Mouse (Mus musculus) heart, embryonic 15.5 days (tissue): ENCODE data around the gene Odf3. TPM values are rescaled to one million over a fixed set of nuclear protein-coding genes. Genes with fewer than 3 reads are reported as not detected.
A peak's percentile ranks its signal among the peaks of the same experiment; 100 is the strongest.

Source experiments
- ATAC-seq: fragments of 200-750 bp; cut with Nextera tagmentation; replicated peaks from 2 replicates; pipeline ENCODE4 v1.8.0; 2017; ENCODE audit warnings: low read depth, moderate TSS enrichment; ENCODE audit not compliant: insufficient number of reproducible peaks, insufficient read depth, low FRiP score
- H3K27ac ChIP-seq: fragments of 300-500 bp; sonication (generic); 2 replicates; pipeline ENCODE4 v1.5.1; 2015; ENCODE audit warnings: mild to moderate bottlenecking, inconsistent platforms
- H3K27me3 ChIP-seq: fragments of 300-500 bp; sonication (generic); 2 replicates; pipeline ENCODE4 v1.6.1; 2015; ENCODE audit warnings: inconsistent platforms
- H3K36me3 ChIP-seq: fragments of 300-500 bp; sonication (generic); 2 replicates; pipeline ENCODE4 v1.6.1; 2015; ENCODE audit warnings: mild to moderate bottlenecking, inconsistent platforms
- H3K4me1 ChIP-seq: fragments of 300-500 bp; sonication (generic); replicated peaks from 2 replicates; pipeline ENCODE4 v1.6.1; 2015; ENCODE audit warnings: inconsistent platforms
- H3K4me2 ChIP-seq: fragments of 300-500 bp; sonication (generic); 2 replicates; pipeline ENCODE4 v1.6.1; 2015; ENCODE audit warnings: inconsistent platforms, mild to moderate bottlenecking, moderate library complexity
- H3K4me3 ChIP-seq: fragments of 300-500 bp; sonication (generic); 2 replicates; pipeline ENCODE4 v1.5.1; 2015; ENCODE audit warnings: mild to moderate bottlenecking, inconsistent platforms
- H3K9ac ChIP-seq: fragments of 300-500 bp; sonication (generic); 2 replicates; pipeline ENCODE4 v1.6.1; 2015; ENCODE audit warnings: mild to moderate bottlenecking, inconsistent platforms
- H3K9me3 ChIP-seq: fragments of 300-500 bp; sonication (generic); replicated peaks from 2 replicates; pipeline ENCODE4 v1.6.1; 2016; ENCODE audit warnings: inconsistent platforms
- WGBS: fragments of 180-500 bp; shearing (Covaris S2); methylation state at CpG from one replicate; pipeline ENCODE4 v1.1.7; 2015; ENCODE audit warnings: mixed read lengths; 5-methylcytosine and 5-hydroxymethylcytosine counted together
- polyA plus RNA-seq: library from polyadenylated mRNA; unstranded; fragments of >200 nt; fragmentation: Nextera tagmentation; extraction: Ambion mirVana; gene quantifications from 2 replicates; pipeline ENCODE4 v1.2.1, GENCODE M21; 2015

Gene Odf3
- not detected in 2 replicates for polyA plus RNA-seq

GRCm38 (mm10) chr7:140847755-140848580, at the start of gene Odf3:
Odf3 (plus strand) TSS chr7:140847805.
- Histone ChIP-seq H3K27ac (0 out of 2 replicates have a peak within 1 kb of the TSS, but pooled peaks have one; percentile 12), H3K4me2 (no peak within 1 kb of the TSS), H3K36me3 (peaks cover 16% of the 10 kb centered on the region), H3K27me3 (peaks cover 17% of the 10 kb centered on the region), H3K9ac (no peak within 1 kb of the TSS), H3K4me3 (no peak within 1 kb of the TSS), H3K4me1 (peaks cover 12% of the 10 kb centered on the region), H3K9me3 (no peaks in the 10 kb centered on the region)
- 52% methylated on average over 11 of the region's 11 CpGs for WGBS
- ATAC-seq: no peak

GRCm38 (mm10) chr7:140798212-140798611, 49.4 kb upstream of the Odf3 start:
- no peak for ATAC-seq
- H3K4me3 ChIP-seq: no peak overlapping the region

GRCm38 (mm10) chr7:140802629-140803028, 45.0 kb upstream of the Odf3 start:
- Histone ChIP-seq H3K9me3 (no peaks in the 10 kb centered on the region), H3K4me1 (no peaks in the 10 kb centered on the region)

More at GRCm38 (mm10) chr7:140798212-140798611, 49.4 kb upstream of the Odf3 start:
- Histone ChIP-seq H3K36me3 (no peaks in the 10 kb centered on the region), H3K27me3 (no peaks in the 10 kb centered on the region), H3K4me2 (no peak overlapping the region), H3K27ac (no peak overlapping the region), H3K4me1 (no peaks in the 10 kb centered on the region), H3K9ac (no peak overlapping the region), H3K9me3 (no peaks in the 10 kb centered on the region)
- WGBS: 58% methylated on average over 2 of the region's 2 CpGs

GRCm38 (mm10) chr7:140805704-140806103, 41.9 kb upstream of the Odf3 start:
- ATAC-seq: no peak
- H3K9ac ChIP-seq: no peak overlapping the region
- H3K9me3 ChIP-seq: no peaks in the 10 kb centered on the region
- no peaks in the 10 kb centered on the region for H3K36me3 ChIP-seq
- H3K4me2 ChIP-seq: no peak overlapping the region
- no peak overlapping the region for H3K27ac ChIP-seq
- WGBS: 31% methylated on average over 1 of the region's 1 CpGs
- H3K4me3 ChIP-seq: no peak overlapping the region
- H3K4me1 ChIP-seq: no peaks in the 10 kb centered on the region
- H3K27me3 ChIP-seq: no peaks in the 10 kb centered on the region

More at GRCm38 (mm10) chr7:140802629-140803028, 45.0 kb upstream of the Odf3 start:
- H3K27me3 ChIP-seq: no peaks in the 10 kb centered on the region
- no peaks in the 10 kb centered on the region for H3K36me3 ChIP-seq
- no peak overlapping the region for H3K27ac ChIP-seq
- H3K4me2 ChIP-seq: no peak overlapping the region
- no peak overlapping the region for H3K4me3 ChIP-seq
- no peak overlapping the region for H3K9ac ChIP-seq
- no peak for ATAC-seq
- 61% methylated on average over 6 of the region's 6 CpGs for WGBS

GRCm38 (mm10) chr7:140810496-140810895, 37.1 kb upstream of the Odf3 start:
- H3K9ac ChIP-seq: no peak overlapping the region
- H3K27me3 ChIP-seq: no peaks in the 10 kb centered on the region
- 86% methylated on average over 6 of the region's 6 CpGs for WGBS
- ATAC-seq: no peak
- H3K4me3 ChIP-seq: no peak overlapping the region
- no peaks in the 10 kb centered on the region for H3K9me3 ChIP-seq
- H3K27ac ChIP-seq: no peak overlapping the region
- no peaks in the 10 kb centered on the region for H3K4me1 ChIP-seq
- no peak overlapping the region for H3K4me2 ChIP-seq
- no peaks in the 10 kb centered on the region for H3K36me3 ChIP-seq

- ATAC-seq: no peak
- Histone ChIP-seq H3K9me3 (no peaks in the 10 kb centered on the region), H3K4me3 (no peak overlapping the region), H3K36me3 (no peaks in the 10 kb centered on the region), H3K4me2 (no peak overlapping the region), H3K9ac (no peak overlapping the region), H3K27me3 (no peaks in the 10 kb centered on the region), H3K27ac (no peak overlapping the region), H3K4me1 (no peaks in the 10 kb centered on the region)
- 82% methylated on average over 13 of the region's 13 CpGs for WGBS
These were observed 35.9 kb upstream of the Odf3 start for GRCm38 (mm10) chr7:140811714-140812113.

- H3K4me3 ChIP-seq: no peak overlapping the region
- WGBS: 79% methylated on average over 12 of the region's 12 CpGs
- H3K27ac ChIP-seq: no peak overlapping the region
- ATAC-seq: no peak
- H3K4me2 ChIP-seq: no peak overlapping the region
- no peaks in the 10 kb centered on the region for H3K4me1 ChIP-seq
- no peaks in the 10 kb centered on the region for H3K9me3 ChIP-seq
- H3K9ac ChIP-seq: no peak overlapping the region
- H3K27me3 ChIP-seq: no peaks in the 10 kb centered on the region
- no peaks in the 10 kb centered on the region for H3K36me3 ChIP-seq
These were observed 34.8 kb upstream of the Odf3 start for GRCm38 (mm10) chr7:140812850-140813249.

- no peaks in the 10 kb centered on the region for H3K9me3 ChIP-seq
- ATAC-seq: no peak
- 66% methylated on average over 4 of the region's 4 CpGs for WGBS
These were observed 27.4 kb upstream of the Odf3 start for GRCm38 (mm10) chr7:140820173-140820572.

GRCm38 (mm10) chr7:140821305-140821652, 26.3 kb upstream of the Odf3 start:
- WGBS: 45% methylated on average over 5 of the region's 5 CpGs

More at GRCm38 (mm10) chr7:140820173-140820572, 27.4 kb upstream of the Odf3 start:
- Histone ChIP-seq H3K36me3 (no peaks in the 10 kb centered on the region), H3K4me3 (no peak overlapping the region), H3K9ac (no peak overlapping the region), H3K4me2 (no peak overlapping the region), H3K27ac (no peak overlapping the region), H3K4me1 (peaks cover 9% of the 10 kb centered on the region; the same call in 1 of the 2 replicates), H3K27me3 (no peaks in the 10 kb centered on the region)

GRCm38 (mm10) chr7:140821653-140822329, 25.8 kb upstream of the Odf3 start, which contains the start of gene Zfp941:
Zfp941 (minus strand) TSS chr7:140822178.
- no peak; the same call in 1 of the 2 replicates for ATAC-seq
- peak within 1 kb of the TSS; percentile 54 for H3K4me3 ChIP-seq
- no peaks in the 10 kb centered on the region for H3K36me3 ChIP-seq
- H3K27ac ChIP-seq: no peak within 1 kb of the TSS
- no peaks in the 10 kb centered on the region for H3K27me3 ChIP-seq
- H3K9me3 ChIP-seq: no peaks in the 10 kb centered on the region
- 2% methylated on average over 21 of the region's 21 CpGs for WGBS
- peak within 1 kb of the TSS; percentile 85 for H3K4me2 ChIP-seq
- H3K4me1 ChIP-seq: peaks cover 9% of the 10 kb centered on the region; the same call in 1 of the 2 replicates
- H3K9ac ChIP-seq: peak within 1 kb of the TSS; percentile 60

More at GRCm38 (mm10) chr7:140821305-140821652, 26.3 kb upstream of the Odf3 start:
- H3K27ac ChIP-seq: no peak overlapping the region
- no peaks in the 10 kb centered on the region for H3K9me3 ChIP-seq
- H3K4me3 ChIP-seq: peak overlapping the region; percentile 54
- no peaks in the 10 kb centered on the region for H3K36me3 ChIP-seq
- no peak overlapping the region for H3K9ac ChIP-seq
- H3K27me3 ChIP-seq: no peaks in the 10 kb centered on the region
- H3K4me2 ChIP-seq: peak overlapping the region; percentile 85
- no peak for ATAC-seq
- H3K4me1 ChIP-seq: peaks cover 9% of the 10 kb centered on the region; the same call in 1 of the 2 replicates

GRCm38 (mm10) chr7:140822731-140823130, 24.9 kb upstream of the Odf3 start:
- Histone ChIP-seq H3K4me1 (peaks cover 9% of the 10 kb centered on the region; the same call in 1 of the 2 replicates), H3K9ac (no peak overlapping the region), H3K36me3 (no peaks in the 10 kb centered on the region), H3K4me3 (no peak overlapping the region), H3K4me2 (no peak overlapping the region), H3K27me3 (no peaks in the 10 kb centered on the region), H3K27ac (no peak overlapping the region), H3K9me3 (no peaks in the 10 kb centered on the region)
- ATAC-seq: no peak
- 89% methylated on average over 4 of the region's 4 CpGs for WGBS
